Mouse (Mus musculus): ENCODE results near the gene 2310022A10Rik. TPM values are rescaled to one million over a fixed set of nuclear protein-coding genes. Genes with fewer than 3 reads are reported as not detected.

The 2310022A10Rik gene
- polyA plus RNA-seq, 1 experiment from 2014 or later: 9.0 TPM

- no peak overlapping the region for H3K9ac ChIP-seq (ENCODE audit: low read depth, low read length)
- H3K4me3 ChIP-seq (ENCODE audit: low read depth, low read length): no peak overlapping the region
- TF ChIP-seq CTCF (IDR thresholded peaks at IDR 0.05; ENCODE audit: low read depth): no peak
- H3K36me3 ChIP-seq (ENCODE audit: control insufficient read depth, insufficient read depth): peaks cover 24% of the 10 kb centered on the region
- H3K4me2 ChIP-seq (replicated peaks; ENCODE audit: low read depth): no peak overlapping the region
- peaks cover 7% of the 10 kb centered on the region; the same call in 1 of the 2 replicates for H3K4me1 ChIP-seq (replicated peaks; ENCODE audit: control insufficient read depth, insufficient read depth, low read length)
- ATAC-seq: no peak
- 57% methylated on average over 10 of the region's 10 CpGs for WGBS
- H3K27me3 ChIP-seq (replicated peaks; ENCODE audit: control insufficient read depth, insufficient read depth, low read length): no peaks in the 10 kb centered on the region
- no peak overlapping the region for H3K27ac ChIP-seq (ENCODE audit: low read depth, low read length)
- no peaks in the 10 kb centered on the region for H3K9me3 ChIP-seq (ENCODE audit: control insufficient read depth)
These were observed 53.6 kb downstream of the 2310022A10Rik start for GRCm38 (mm10) chr7:27606481-27607254.

GRCm38 (mm10) chr7:27607580-27607979, 54.5 kb downstream of the 2310022A10Rik start:
- Histone ChIP-seq H3K4me1 (replicated peaks; ENCODE audit: control insufficient read depth, insufficient read depth, low read length) (peaks cover 7% of the 10 kb centered on the region; the same call in 1 of the 2 replicates), H3K4me3 (ENCODE audit: low read depth, low read length) (no peak overlapping the region), H3K27ac (ENCODE audit: low read depth, low read length) (no peak overlapping the region), H3K36me3 (ENCODE audit: control insufficient read depth, insufficient read depth) (peaks cover 24% of the 10 kb centered on the region), H3K9ac (ENCODE audit: low read depth, low read length) (no peak overlapping the region), H3K9me3 (ENCODE audit: control insufficient read depth) (no peaks in the 10 kb centered on the region), H3K4me2 (replicated peaks; ENCODE audit: low read depth) (no peak overlapping the region), H3K27me3 (replicated peaks; ENCODE audit: control insufficient read depth, insufficient read depth, low read length) (no peaks in the 10 kb centered on the region)
- no peak for TF ChIP-seq CTCF (IDR thresholded peaks at IDR 0.05; ENCODE audit: low read depth)
- WGBS: 72% methylated on average over 5 of the region's 5 CpGs
- ATAC-seq: no peak

- Histone ChIP-seq H3K27ac (ENCODE audit: low read depth, low read length) (peak overlapping the region; percentile 15; the same call in 1 of the 2 replicates), H3K9me3 (ENCODE audit: control insufficient read depth) (no peaks in the 10 kb centered on the region), H3K4me2 (replicated peaks; ENCODE audit: low read depth) (no peak overlapping the region), H3K9ac (ENCODE audit: low read depth, low read length) (no peak overlapping the region), H3K4me3 (ENCODE audit: low read depth, low read length) (no peak overlapping the region), H3K4me1 (replicated peaks; ENCODE audit: control insufficient read depth, insufficient read depth, low read length) (0 out of 2 replicates have a peak, but pooled peaks cover 3% of the 10 kb centered on the region), H3K36me3 (ENCODE audit: control insufficient read depth, insufficient read depth) (peaks cover 28% of the 10 kb centered on the region), H3K27me3 (replicated peaks; ENCODE audit: control insufficient read depth, insufficient read depth, low read length) (no peaks in the 10 kb centered on the region)
- no peak for ATAC-seq
- 85% methylated on average over 3 of the region's 3 CpGs for WGBS
- TF ChIP-seq CTCF (IDR thresholded peaks at IDR 0.05; ENCODE audit: low read depth): no peak
These were observed 55.1 kb downstream of the 2310022A10Rik start for GRCm38 (mm10) chr7:27608130-27608529.

- no peak for TF ChIP-seq CTCF (IDR thresholded peaks at IDR 0.05; ENCODE audit: low read depth)
- no peaks in the 10 kb centered on the region for H3K9me3 ChIP-seq (ENCODE audit: control insufficient read depth)
- no peak overlapping the region for H3K4me2 ChIP-seq (replicated peaks; ENCODE audit: low read depth)
- no peak overlapping the region for H3K4me3 ChIP-seq (ENCODE audit: low read depth, low read length)
- 73% methylated on average over 4 of the region's 4 CpGs for WGBS
- peak; percentile 58 for ATAC-seq
- H3K4me1 ChIP-seq (replicated peaks; ENCODE audit: control insufficient read depth, insufficient read depth, low read length): 0 out of 2 replicates have a peak, but pooled peaks cover 3% of the 10 kb centered on the region
- H3K36me3 ChIP-seq (ENCODE audit: control insufficient read depth, insufficient read depth): peaks cover 32% of the 10 kb centered on the region
- peak overlapping the region; percentile 11 for H3K27ac ChIP-seq (ENCODE audit: low read depth, low read length)
- no peaks in the 10 kb centered on the region for H3K27me3 ChIP-seq (replicated peaks; ENCODE audit: control insufficient read depth, insufficient read depth, low read length)
- H3K9ac ChIP-seq (ENCODE audit: low read depth, low read length): no peak overlapping the region
These were observed 56.3 kb downstream of the 2310022A10Rik start for GRCm38 (mm10) chr7:27609285-27609684.

GRCm38 (mm10) chr7:27609688-27610087, 56.7 kb downstream of the 2310022A10Rik start:
- no peak overlapping the region for H3K9ac ChIP-seq (ENCODE audit: low read depth, low read length)
- H3K36me3 ChIP-seq (ENCODE audit: control insufficient read depth, insufficient read depth): peaks cover 32% of the 10 kb centered on the region
- 72% methylated on average over 2 of the region's 2 CpGs for WGBS

GRCm38 (mm10) chr7:27610370-27610769, 57.3 kb downstream of the 2310022A10Rik start:
- no peak for TF ChIP-seq CTCF (IDR thresholded peaks at IDR 0.05; ENCODE audit: low read depth)
- no peak overlapping the region for H3K4me2 ChIP-seq (replicated peaks; ENCODE audit: low read depth)
- ATAC-seq: peak; percentile 28; the same call in 1 of the 2 replicates
- H3K36me3 ChIP-seq (ENCODE audit: control insufficient read depth, insufficient read depth): peaks cover 32% of the 10 kb centered on the region
- 0 out of 2 replicates have a peak, but pooled peaks cover 3% of the 10 kb centered on the region for H3K4me1 ChIP-seq (replicated peaks; ENCODE audit: control insufficient read depth, insufficient read depth, low read length)
- H3K27ac ChIP-seq (ENCODE audit: low read depth, low read length): no peak overlapping the region
- no peaks in the 10 kb centered on the region for H3K9me3 ChIP-seq (ENCODE audit: control insufficient read depth)
- 80% methylated on average over 3 of the region's 3 CpGs for WGBS
- H3K4me3 ChIP-seq (ENCODE audit: low read depth, low read length): no peak overlapping the region
- no peak overlapping the region for H3K9ac ChIP-seq (ENCODE audit: low read depth, low read length)
- no peaks in the 10 kb centered on the region for H3K27me3 ChIP-seq (replicated peaks; ENCODE audit: control insufficient read depth, insufficient read depth, low read length)

More at GRCm38 (mm10) chr7:27609688-27610087, 56.7 kb downstream of the 2310022A10Rik start:
- TF ChIP-seq CTCF (IDR thresholded peaks at IDR 0.05; ENCODE audit: low read depth): no peak
- Histone ChIP-seq H3K4me2 (replicated peaks; ENCODE audit: low read depth) (no peak overlapping the region), H3K27me3 (replicated peaks; ENCODE audit: control insufficient read depth, insufficient read depth, low read length) (no peaks in the 10 kb centered on the region), H3K4me3 (ENCODE audit: low read depth, low read length) (no peak overlapping the region), H3K9me3 (ENCODE audit: control insufficient read depth) (no peaks in the 10 kb centered on the region), H3K27ac (ENCODE audit: low read depth, low read length) (no peak overlapping the region; the same call in 1 of the 2 replicates), H3K4me1 (replicated peaks; ENCODE audit: control insufficient read depth, insufficient read depth, low read length) (0 out of 2 replicates have a peak, but pooled peaks cover 3% of the 10 kb centered on the region)
- no peak for ATAC-seq
